Mouse (Mus musculus) midbrain, embryonic 11.5 days (tissue): ENCODE measurements around the gene Gm10382. TPM values are rescaled to one million over a fixed set of nuclear protein-coding genes. Genes with fewer than 3 reads are reported as not detected.
"Not testable (repeated sequence)": the region's sequence is repeated elsewhere in the genome, so short reads cannot be mapped to it uniquely, and the experiment has no call there.

Experiments used
- ATAC-seq: fragments of 200-750 bp; cut with Nextera tagmentation; 2 replicates; pipeline ENCODE4 v1.8.0; 2017; ENCODE audit warnings: moderate TSS enrichment, moderate library complexity; ENCODE audit not compliant: low FRiP score
- DNase-seq: peaks from one replicate; pipeline ENCODE4 v3.0.0; 2015; ENCODE audit warnings: low spot score; ENCODE audit errors: missing footprints
- H3K27ac ChIP-seq: fragments of 300-500 bp; sonication (generic); 2 replicates; pipeline ENCODE4 v1.5.1; 2014; ENCODE audit warnings: low read depth, low read length
- H3K27me3 ChIP-seq: fragments of 300-500 bp; sonication (generic); 2 replicates; pipeline ENCODE4 v1.6.1; 2014; ENCODE audit warnings: mild to moderate bottlenecking, low read length, moderate library complexity, mixed read lengths; ENCODE audit not compliant: control insufficient read depth, insufficient read depth
- H3K36me3 ChIP-seq: fragments of 300-500 bp; sonication (generic); 2 replicates; pipeline ENCODE4 v1.6.1; 2014; ENCODE audit warnings: mild to moderate bottlenecking, low read length, moderate library complexity, mixed read lengths; ENCODE audit not compliant: control insufficient read depth, insufficient read depth
- H3K4me1 ChIP-seq: fragments of 300-500 bp; sonication (generic); 2 replicates; pipeline ENCODE4 v1.6.1; 2014; ENCODE audit warnings: low read length; ENCODE audit not compliant: control insufficient read depth, insufficient read depth
- H3K4me2 ChIP-seq: fragments of 300-500 bp; sonication (generic); 2 replicates; pipeline ENCODE4 v1.6.1; 2014; ENCODE audit warnings: mild to moderate bottlenecking, moderate library complexity
- H3K4me3 ChIP-seq: fragments of 300-500 bp; sonication (generic); 2 replicates; pipeline ENCODE4 v1.5.1; 2014; ENCODE audit warnings: low read depth, low read length
- H3K9ac ChIP-seq: fragments of 300-500 bp; sonication (generic); 2 replicates; pipeline ENCODE4 v1.6.1; 2014; ENCODE audit warnings: low read length
- H3K9me3 ChIP-seq: fragments of 300-500 bp; sonication (generic); 2 replicates; pipeline ENCODE4 v1.6.1; 2016; ENCODE audit warnings: low read length; ENCODE audit not compliant: control insufficient read depth
- WGBS: fragments of 180-500 bp; shearing (Covaris S2); extraction: QIAGEN DNeasy Blood & Tissue Kit; methylation state at CpG from one replicate; pipeline ENCODE4 v1.1.7; 2014; 5-methylcytosine and 5-hydroxymethylcytosine counted together
- polyA plus RNA-seq: library from polyadenylated mRNA; unstranded; fragments of >200 nt; fragmentation: Nextera tagmentation; extraction: Ambion mirVana; gene quantifications from 2 replicates; pipeline ENCODE4 v1.2.1, GENCODE M21; 2014

Gm10382 gene
- polyA plus RNA-seq, 1 experiment from 2014 or later = 0.29 TPM

- no peaks in the 10 kb centered on the region for H3K9me3 ChIP-seq
- DNase-seq = peak; percentile 84
- peaks cover 3% of the 10 kb centered on the region; the same call in 1 of the 2 replicates for H3K27me3 ChIP-seq
- peak overlapping the region; percentile 65; the same call in 1 of the 2 replicates for H3K27ac ChIP-seq
- peaks cover 15% of the 10 kb centered on the region for H3K4me1 ChIP-seq
- WGBS = 51% methylated on average over 13 of the region's 13 CpGs
- peak overlapping the region; percentile 87 for H3K4me2 ChIP-seq
- peak overlapping the region; percentile 67 for H3K9ac ChIP-seq
- peak overlapping the region; percentile 60 for H3K4me3 ChIP-seq
- no peaks in the 10 kb centered on the region for H3K36me3 ChIP-seq
- ATAC-seq = no peak
Observed at GRCm38 (mm10) chr5:125407020-125407830, 18.1 kb downstream of the Gm10382 start.

DNA sequence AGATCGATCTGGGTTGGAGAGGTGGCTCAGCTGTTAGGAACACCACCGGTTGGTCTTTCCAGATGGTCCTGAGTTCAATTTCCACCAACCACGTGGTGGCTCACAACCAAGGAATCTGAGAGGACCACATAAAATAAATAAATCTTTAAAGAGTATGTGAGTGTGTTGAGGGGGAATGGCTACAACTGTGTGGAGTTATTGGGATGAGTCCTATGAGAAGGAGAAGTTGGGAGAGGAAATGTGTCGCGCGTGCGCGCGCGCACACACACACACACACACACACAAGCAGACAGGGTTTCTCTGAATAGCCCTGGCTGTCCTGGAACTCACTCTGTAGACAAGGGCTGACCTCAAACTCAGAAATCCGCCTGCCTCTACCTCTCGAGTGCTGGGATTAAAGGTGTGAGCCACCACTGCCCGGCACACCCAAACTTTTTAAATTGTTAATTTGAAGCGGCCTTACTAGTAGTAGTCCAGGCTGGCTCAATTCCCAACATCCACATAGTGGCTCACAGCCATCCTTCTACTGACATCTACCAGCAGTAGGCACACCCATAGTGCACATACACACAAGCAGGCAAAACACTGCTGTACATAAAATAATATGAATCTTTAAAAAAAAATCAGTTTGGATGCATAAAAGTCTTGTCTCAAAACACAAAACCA lies 18.9 kb downstream of the Gm10382 start:
- H3K9me3 ChIP-seq = no peaks in the 10 kb centered on the region
- H3K27me3 ChIP-seq = no peaks in the 10 kb centered on the region
- no peak overlapping the region for H3K9ac ChIP-seq
- ATAC-seq = no peak
- DNase-seq = peak; percentile 82
- no peak overlapping the region for H3K4me3 ChIP-seq
- H3K4me2 ChIP-seq = no peak overlapping the region
- 68% methylated on average over 14 of the region's 14 CpGs for WGBS
- H3K4me1 ChIP-seq = peaks cover 15% of the 10 kb centered on the region
- no peaks in the 10 kb centered on the region for H3K36me3 ChIP-seq
- no peak overlapping the region for H3K27ac ChIP-seq

DNA sequence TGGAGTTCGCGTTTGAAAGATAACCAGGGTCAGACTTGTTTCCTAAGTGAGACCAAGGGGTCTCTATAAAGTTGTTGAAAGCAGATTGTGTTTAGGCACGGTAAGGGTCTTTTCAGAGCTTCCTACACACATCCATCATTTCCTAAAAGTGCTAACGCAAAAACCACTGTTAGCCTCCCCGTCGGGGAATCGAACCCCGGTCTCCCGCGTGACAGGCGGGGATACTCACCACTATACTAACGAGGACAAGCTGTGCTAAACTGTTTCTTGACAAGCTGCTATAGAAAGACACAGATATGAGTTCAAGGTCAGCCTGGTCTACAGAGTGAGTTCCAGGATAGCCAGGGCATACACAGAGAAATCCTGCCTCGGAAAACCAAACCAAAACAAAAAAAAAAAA lies 19.7 kb downstream of the Gm10382 start:
- peak; percentile 99 for DNase-seq
- Histone ChIP-seq H3K4me2 (peak overlapping the region; percentile 45), H3K9ac (no peak overlapping the region), H3K36me3 (no peaks in the 10 kb centered on the region; the same call in 1 of the 2 replicates), H3K27me3 (no peaks in the 10 kb centered on the region), H3K4me3 (peak overlapping the region; percentile 29), H3K4me1 (peaks cover 13% of the 10 kb centered on the region), H3K9me3 (no peaks in the 10 kb centered on the region), H3K27ac (no peak overlapping the region; the same call in 1 of the 2 replicates)
- peak; percentile 58 for ATAC-seq
- WGBS = under 1% methylated on average over 13 of the region's 13 CpGs

- Histone ChIP-seq H3K4me3 (peak overlapping the region; percentile 29), H3K27me3 (no peaks in the 10 kb centered on the region), H3K4me2 (peak overlapping the region; percentile 45), H3K27ac (no peak overlapping the region; the same call in 1 of the 2 replicates), H3K9me3 (no peaks in the 10 kb centered on the region), H3K4me1 (peaks cover 13% of the 10 kb centered on the region), H3K36me3 (peaks cover 1% of the 10 kb centered on the region; the same call in 1 of the 2 replicates), H3K9ac (no peak overlapping the region)
- 7% methylated on average over 20 of the region's 20 CpGs for WGBS
- peak; percentile 45 for ATAC-seq
- peak; percentile 96 for DNase-seq
Observed at GRCm38 (mm10) chr5:125409348-125410090, 20.4 kb downstream of the Gm10382 start.

GRCm38 (mm10) chr5:125411972-125412530 lies 22.9 kb downstream of the Gm10382 start:
- Histone ChIP-seq H3K27ac (no peak overlapping the region), H3K27me3 (no peaks in the 10 kb centered on the region), H3K4me3 (no peak overlapping the region), H3K4me1 (peaks cover 8% of the 10 kb centered on the region; the same call in 1 of the 2 replicates), H3K9ac (no peak overlapping the region), H3K36me3 (peaks cover 17% of the 10 kb centered on the region), H3K4me2 (no peak overlapping the region), H3K9me3 (no peaks in the 10 kb centered on the region)
- DNase-seq (peak; percentile 90), ATAC-seq (no peak)
- WGBS = 66% methylated on average over 5 of the region's 5 CpGs

GRCm38 (mm10) chr5:125412536-125412935 lies 23.4 kb downstream of the Gm10382 start:
- not testable (repeated sequence) for H3K9ac ChIP-seq, H3K27me3 ChIP-seq, H3K9me3 ChIP-seq, H3K4me3 ChIP-seq, H3K4me1 ChIP-seq, H3K4me2 ChIP-seq, ATAC-seq, H3K27ac ChIP-seq
- 93% methylated on average over 8 of the region's 8 CpGs for WGBS
- H3K36me3 ChIP-seq = peaks cover 20% of the 10 kb centered on the region
- peak; percentile 21 for DNase-seq

- H3K9me3 ChIP-seq = no peaks in the 10 kb centered on the region
- H3K27ac ChIP-seq = no peak overlapping the region
- H3K9ac ChIP-seq = no peak overlapping the region
- H3K4me2 ChIP-seq = no peak overlapping the region
- DNase-seq (no peak), ATAC-seq (no peak)
- WGBS = 89% methylated on average over 4 of the region's 4 CpGs
- peaks cover 5% of the 10 kb centered on the region; the same call in 1 of the 2 replicates for H3K4me1 ChIP-seq
- H3K4me3 ChIP-seq = no peak overlapping the region
- no peaks in the 10 kb centered on the region for H3K27me3 ChIP-seq
- peaks cover 24% of the 10 kb centered on the region for H3K36me3 ChIP-seq
Observed at GRCm38 (mm10) chr5:125413763-125414162, 24.6 kb downstream of the Gm10382 start.

DNA sequence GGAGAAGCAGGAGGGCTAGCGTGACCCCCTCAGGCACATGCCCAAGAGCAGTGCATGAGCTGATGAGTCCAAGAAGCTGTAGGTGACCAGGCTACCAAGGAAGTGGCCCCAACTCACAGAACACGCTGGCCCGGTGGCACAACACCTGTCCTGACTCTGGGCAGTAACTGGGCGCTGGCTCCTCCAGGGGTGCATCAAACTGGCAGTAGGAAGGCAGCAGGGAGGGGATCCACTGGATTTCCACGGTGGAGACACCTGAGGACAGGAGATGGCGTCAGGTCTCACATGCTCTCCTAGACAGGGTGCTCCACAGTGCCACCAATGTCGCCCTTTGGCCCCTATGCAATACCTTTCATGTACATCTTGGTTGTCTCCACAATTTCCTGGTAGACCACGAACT lies 27.1 kb downstream of the Gm10382 start:
- ATAC-seq (no peak), DNase-seq (peak; percentile 31)
- Histone ChIP-seq H3K36me3 (peaks cover 29% of the 10 kb centered on the region), H3K9ac (no peak overlapping the region), H3K9me3 (no peaks in the 10 kb centered on the region), H3K27me3 (no peaks in the 10 kb centered on the region), H3K4me1 (no peaks in the 10 kb centered on the region), H3K27ac (no peak overlapping the region), H3K4me3 (no peak overlapping the region), H3K4me2 (no peak overlapping the region)
- 90% methylated on average over 8 of the region's 8 CpGs for WGBS
